Mouse (Mus musculus) heart, embryonic 14.5 days (tissue): ENCODE measurements around the gene Chil6. TPM values are rescaled to one million over a fixed set of nuclear protein-coding genes. Genes with fewer than 3 reads are reported as not detected.

Experiments
- ATAC-seq: fragments of 200-750 bp; cut with Nextera tagmentation; 2 replicates; pipeline ENCODE4 v1.8.0; 2017; ENCODE audit warnings: low read depth, moderate TSS enrichment; ENCODE audit not compliant: insufficient number of reproducible peaks, insufficient read depth, low FRiP score
- H3K27ac ChIP-seq, 2 experiments: fragments of 200-500 bp in 1 of 2; fragments of 300-500 bp in 1 of 2; sonication (generic) in 1 of 2; replicated peaks in 1 of 2; 2 replicates each; pipeline ENCODE4 v1.5.1; 2012 to 2014; ENCODE audit warnings: low read depth in 2 of 2, low read length in 2 of 2, control low read depth in 1 of 2, mild to moderate bottlenecking in 1 of 2, mixed read lengths in 1 of 2; ENCODE audit not compliant: control insufficient read depth in 1 of 2, insufficient read depth in 1 of 2
- H3K27me3 ChIP-seq: fragments of 300-500 bp; sonication (generic); 2 replicates; pipeline ENCODE4 v1.6.1; 2014; ENCODE audit warnings: mild to moderate bottlenecking, low read length, control low read depth; ENCODE audit not compliant: control insufficient read depth, insufficient read depth
- H3K36me3 ChIP-seq: fragments of 300-500 bp; sonication (generic); 2 replicates; pipeline ENCODE4 v1.6.1; 2014; ENCODE audit warnings: mild to moderate bottlenecking, control low read depth, low read length, mixed read lengths; ENCODE audit not compliant: control insufficient read depth, insufficient read depth
- H3K4me1 ChIP-seq, 2 experiments: fragments of 200-500 bp in 1 of 2; fragments of 300-500 bp in 1 of 2; sonication (generic) in 1 of 2; 2 replicates each; pipeline ENCODE4 v1.6.1; 2012 to 2014; ENCODE audit warnings: low read length in 2 of 2, control low read depth in 1 of 2, mixed read lengths in 1 of 2; ENCODE audit not compliant: control insufficient read depth in 2 of 2, insufficient read depth in 2 of 2
- H3K4me2 ChIP-seq: fragments of 300-500 bp; sonication (generic); 2 replicates; pipeline ENCODE4 v1.6.1; 2014; ENCODE audit warnings: mild to moderate bottlenecking, low read length
- H3K4me3 ChIP-seq, 2 experiments: fragments of 200-500 bp in 1 of 2; fragments of 300-500 bp in 1 of 2; sonication (generic) in 1 of 2; 2 replicates each; pipeline ENCODE4 v1.5.1; 2012 to 2014; ENCODE audit warnings: low read length in 2 of 2, mild to moderate bottlenecking in 2 of 2, control low read depth in 1 of 2, low read depth in 1 of 2, moderate library complexity in 1 of 2; ENCODE audit not compliant: control insufficient read depth in 1 of 2, insufficient read depth in 1 of 2
- H3K9ac ChIP-seq: fragments of 300-500 bp; sonication (generic); 2 replicates; pipeline ENCODE4 v1.6.1; 2014; ENCODE audit warnings: mild to moderate bottlenecking, low read length
- H3K9me3 ChIP-seq: fragments of 300-500 bp; sonication (generic); 2 replicates; pipeline ENCODE4 v1.6.1; 2016; ENCODE audit warnings: low read length, control low read depth; ENCODE audit not compliant: control insufficient read depth
- WGBS: fragments of 180-500 bp; shearing (Covaris S2); extraction: QIAGEN DNeasy Blood & Tissue Kit; methylation state at CpG from one replicate; pipeline ENCODE4 v1.1.7; 2014; 5-methylcytosine and 5-hydroxymethylcytosine counted together
- polyA plus RNA-seq: library from polyadenylated mRNA; unstranded; fragments of >200 nt; fragmentation: Nextera tagmentation; extraction: Ambion mirVana; gene quantifications from 2 replicates; pipeline ENCODE4 v1.2.1, GENCODE M21; 2014

Gene Chil6
- not detected in 2 replicates for polyA plus RNA-seq

DNA sequence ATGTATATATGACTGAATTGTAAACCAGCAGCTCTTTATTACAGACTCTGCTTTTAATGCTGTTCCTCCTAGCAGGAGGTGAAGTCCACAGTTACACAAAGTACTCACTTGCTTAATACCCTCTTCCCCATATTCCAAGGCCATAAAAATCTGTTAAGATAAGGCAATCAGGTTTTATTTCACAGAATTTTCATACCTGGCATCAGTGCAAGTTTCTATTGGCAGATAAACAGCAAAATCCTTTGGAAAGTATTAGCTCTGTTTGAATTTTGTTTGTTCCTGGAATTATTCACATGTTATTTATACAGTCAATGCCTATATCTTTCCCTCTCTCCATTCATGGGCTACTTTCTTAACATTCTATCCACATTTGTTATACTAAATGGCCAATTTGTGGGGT lies at the start of gene Chil6:
Gene Chil6, minus strand, starts transcription at position 101 of the 400 bp plus-strand sequence.
- no peaks in the 10 kb centered on the region for H3K36me3 ChIP-seq
- H3K27me3 ChIP-seq: no peaks in the 10 kb centered on the region
- no peak within 1 kb of the TSS for H3K27ac ChIP-seq
- no peak within 1 kb of the TSS for H3K4me3 ChIP-seq
- no peaks in the 10 kb centered on the region for H3K9me3 ChIP-seq
- ATAC-seq: no peak
- H3K4me1 ChIP-seq: no peaks in the 10 kb centered on the region
- no peak within 1 kb of the TSS for H3K9ac ChIP-seq
- H3K4me2 ChIP-seq: no peak within 1 kb of the TSS

DNA sequence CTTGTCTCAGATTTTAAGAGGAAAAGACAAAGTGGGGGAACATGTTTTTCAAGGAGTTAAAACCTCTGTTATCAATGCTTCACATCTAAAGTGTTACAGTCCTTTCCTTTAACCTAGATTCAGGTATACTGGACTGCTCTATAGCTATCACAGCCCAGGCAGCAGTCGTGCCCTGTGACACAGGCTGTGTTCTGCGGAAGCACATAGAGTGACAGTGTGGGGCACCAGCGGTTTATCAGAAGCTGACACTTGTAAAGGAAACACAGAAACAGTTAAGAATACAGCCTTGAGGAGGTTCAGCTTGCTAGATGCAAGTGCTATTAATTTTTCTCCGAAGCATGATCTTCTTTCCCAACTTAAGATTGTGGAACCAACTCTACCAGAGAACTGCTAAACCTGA lies 46.6 kb upstream of the Chil6 start:
- no peaks in the 10 kb centered on the region for H3K4me1 ChIP-seq
- no peaks in the 10 kb centered on the region for H3K27me3 ChIP-seq
- no peaks in the 10 kb centered on the region for H3K9me3 ChIP-seq
- no peak overlapping the region for H3K27ac ChIP-seq
- ATAC-seq: no peak
- 62% methylated on average over 4 of the region's 4 CpGs for WGBS
- no peak overlapping the region for H3K4me2 ChIP-seq
- H3K36me3 ChIP-seq: no peaks in the 10 kb centered on the region
- H3K4me3 ChIP-seq: no peak overlapping the region
- no peak overlapping the region for H3K9ac ChIP-seq

DNA sequence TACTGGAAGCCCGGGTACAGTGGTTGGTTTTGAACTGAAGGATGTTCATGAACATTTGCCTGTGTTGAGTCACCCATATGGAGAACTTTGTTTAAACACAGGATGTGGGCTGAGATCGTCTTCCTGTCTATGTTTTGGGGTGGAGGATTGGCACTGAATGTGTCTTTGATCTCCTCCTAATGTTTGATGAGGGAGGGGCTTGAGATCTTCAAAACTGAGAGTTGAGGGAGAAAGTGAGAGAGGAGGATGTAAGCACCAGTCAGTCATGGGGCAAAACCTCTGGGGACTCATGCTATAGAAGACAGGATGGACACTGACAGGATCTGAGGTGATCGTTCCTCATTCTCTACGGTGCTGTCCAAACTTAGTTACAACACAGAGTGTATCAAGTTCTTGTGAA lies 43.6 kb upstream of the Chil6 start:
- Histone ChIP-seq H3K27me3 (no peaks in the 10 kb centered on the region), H3K36me3 (no peaks in the 10 kb centered on the region), H3K4me2 (no peak overlapping the region), H3K27ac (no peak overlapping the region), H3K4me1 (no peaks in the 10 kb centered on the region), H3K9ac (no peak overlapping the region), H3K4me3 (no peak overlapping the region), H3K9me3 (no peaks in the 10 kb centered on the region)
- no peak for ATAC-seq
- WGBS: 64% methylated on average over 4 of the region's 4 CpGs

DNA sequence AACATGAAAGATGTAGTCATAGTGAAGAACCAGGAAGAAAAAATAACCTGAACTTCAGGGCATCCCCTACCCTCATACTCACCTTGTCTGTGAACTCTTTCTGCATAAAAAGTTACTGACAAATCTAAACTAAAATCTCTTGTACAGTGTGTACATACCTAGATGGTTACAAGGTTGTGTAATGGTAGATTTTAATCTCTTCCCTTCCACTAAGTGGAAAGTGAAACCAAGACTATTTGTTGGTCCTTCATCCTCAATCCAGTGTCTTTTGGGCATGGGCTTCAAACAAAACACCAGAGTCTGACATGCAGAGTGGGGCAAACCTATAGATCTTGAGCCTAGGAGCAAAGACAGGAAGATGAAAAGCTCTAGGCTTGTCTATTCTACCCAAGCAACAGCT lies 43.0 kb upstream of the Chil6 start:
- H3K36me3 ChIP-seq: no peaks in the 10 kb centered on the region
- H3K27me3 ChIP-seq: no peaks in the 10 kb centered on the region
- no peaks in the 10 kb centered on the region for H3K4me1 ChIP-seq
- H3K4me2 ChIP-seq: no peak overlapping the region
- H3K4me3 ChIP-seq: no peak overlapping the region
- H3K9me3 ChIP-seq: no peaks in the 10 kb centered on the region
- H3K9ac ChIP-seq: no peak overlapping the region
- H3K27ac ChIP-seq: no peak overlapping the region
- ATAC-seq: no peak

DNA sequence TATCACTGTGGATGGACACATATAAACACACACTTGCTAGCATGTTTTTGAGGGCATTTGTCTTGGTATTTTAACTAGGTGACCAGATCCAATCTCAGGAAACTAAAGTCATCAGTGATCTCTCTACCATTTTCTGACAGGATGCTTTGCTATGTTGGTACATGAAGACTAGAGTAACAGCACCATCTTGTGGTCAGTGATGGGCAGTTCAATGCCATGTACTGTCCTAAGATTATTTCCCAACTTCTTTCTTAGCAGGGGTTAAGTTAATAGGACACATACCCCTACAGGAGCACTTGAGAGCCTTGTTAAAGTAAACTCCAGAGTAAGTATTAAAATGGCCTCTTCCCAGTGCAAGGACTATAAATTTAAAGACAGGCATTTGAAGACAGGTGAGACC lies 42.6 kb upstream of the Chil6 start:
- H3K4me1 ChIP-seq: no peaks in the 10 kb centered on the region
- no peak overlapping the region for H3K9ac ChIP-seq
- H3K36me3 ChIP-seq: no peaks in the 10 kb centered on the region
- ATAC-seq: no peak
- no peaks in the 10 kb centered on the region for H3K27me3 ChIP-seq
- 0 out of 2 replicates have a peak, but pooled peaks cover under 1% of the 10 kb centered on the region for H3K9me3 ChIP-seq
- no peak overlapping the region for H3K27ac ChIP-seq
- H3K4me2 ChIP-seq: no peak overlapping the region
- no peak overlapping the region for H3K4me3 ChIP-seq

Other genes with a start within 250 kb of the Chil6 start
- gene Chil3, start 238.6 kb downstream of the Chil6 start, polyA plus RNA-seq: not detected in 2 replicates
- not detected in 2 replicates for gene Chil4, start 186.7 kb downstream of the Chil6 start, polyA plus RNA-seq
- gene Dennd2d, start 76.2 kb upstream of the Chil6 start, polyA plus RNA-seq: 1.7 and 2.5 TPM in 2 replicates
- gene Dram2, start 141.6 kb upstream of the Chil6 start, polyA plus RNA-seq: 75.9 and 76.9 TPM in 2 replicates
- gene Cept1, start 141.6 kb upstream of the Chil6 start, polyA plus RNA-seq: 31.6 and 37.0 TPM in 2 replicates